Mouse (Mus musculus): Measurements from ENCODE around the gene Dnajc6. TPM values are rescaled to one million over a fixed set of nuclear protein-coding genes. Genes with fewer than 3 reads are reported as not detected.

Dnajc6 gene
- polyA plus RNA-seq, 1 experiment = 109 TPM

- Histone ChIP-seq H3K4me3 (replicated peaks; ENCODE audit: insufficient read depth, low read depth, low read length) (no peak overlapping the region), H3K27me3 (ENCODE audit: control insufficient read depth, insufficient read depth, low read length) (no peaks in the 10 kb centered on the region), H3K4me1 (ENCODE audit: control insufficient read depth, insufficient read depth, low read length) (no peaks in the 10 kb centered on the region), H3K27ac (ENCODE audit: insufficient read depth, low read length) (no peak overlapping the region)
- TF ChIP-seq POLR2A (IDR thresholded peaks at IDR 0.05; ENCODE audit: borderline replicate concordance, insufficient read depth, low read length) = no peak
- TF ChIP-seq CTCF (IDR thresholded peaks at IDR 0.05; ENCODE audit: borderline replicate concordance, insufficient read depth, low read depth, low read length) = no peak
- no peak for DNase-seq
- WGBS = 35% methylated on average over 4 of the region's 4 CpGs
Observed at GRCm38 (mm10) chr4:101675726-101676125, 179.3 kb downstream of the Dnajc6 start.

GRCm38 (mm10) chr4:101682620-101683019 is 186.2 kb downstream of the Dnajc6 start:
- H3K4me1 ChIP-seq (ENCODE audit: control insufficient read depth, insufficient read depth, low read length) = no peaks in the 10 kb centered on the region
- no peak for DNase-seq
- WGBS = 86% methylated on average over 4 of the region's 4 CpGs
- no peak overlapping the region for H3K27ac ChIP-seq (ENCODE audit: insufficient read depth, low read length)
- no peaks in the 10 kb centered on the region for H3K27me3 ChIP-seq (ENCODE audit: control insufficient read depth, insufficient read depth, low read length)
- no peak overlapping the region for H3K4me3 ChIP-seq (replicated peaks; ENCODE audit: insufficient read depth, low read depth, low read length)
- TF ChIP-seq CTCF (IDR thresholded peaks at IDR 0.05; ENCODE audit: borderline replicate concordance, insufficient read depth, low read depth, low read length) = no peak
- TF ChIP-seq POLR2A (IDR thresholded peaks at IDR 0.05; ENCODE audit: borderline replicate concordance, insufficient read depth, low read length) = no peak

GRCm38 (mm10) chr4:101683086-101683485 is 186.6 kb downstream of the Dnajc6 start:
- Histone ChIP-seq H3K4me1 (ENCODE audit: control insufficient read depth, insufficient read depth, low read length) (no peaks in the 10 kb centered on the region), H3K4me3 (replicated peaks; ENCODE audit: insufficient read depth, low read depth, low read length) (no peak overlapping the region), H3K27ac (ENCODE audit: insufficient read depth, low read length) (no peak overlapping the region), H3K27me3 (ENCODE audit: control insufficient read depth, insufficient read depth, low read length) (no peaks in the 10 kb centered on the region)
- 81% methylated on average over 3 of the region's 3 CpGs for WGBS
- no peak for DNase-seq
- no peak for TF ChIP-seq POLR2A (IDR thresholded peaks at IDR 0.05; ENCODE audit: borderline replicate concordance, insufficient read depth, low read length)
- no peak for TF ChIP-seq CTCF (IDR thresholded peaks at IDR 0.05; ENCODE audit: borderline replicate concordance, insufficient read depth, low read depth, low read length)

- Histone ChIP-seq H3K4me3 (replicated peaks; ENCODE audit: insufficient read depth, low read depth, low read length) (no peak overlapping the region), H3K27me3 (ENCODE audit: control insufficient read depth, insufficient read depth, low read length) (no peaks in the 10 kb centered on the region), H3K4me1 (ENCODE audit: control insufficient read depth, insufficient read depth, low read length) (no peaks in the 10 kb centered on the region), H3K27ac (ENCODE audit: insufficient read depth, low read length) (no peak overlapping the region)
- 94% methylated on average over 3 of the region's 3 CpGs for WGBS
- no peak for DNase-seq
- TF ChIP-seq CTCF (IDR thresholded peaks at IDR 0.05; ENCODE audit: borderline replicate concordance, insufficient read depth, low read depth, low read length) (no peak), POLR2A (IDR thresholded peaks at IDR 0.05; ENCODE audit: borderline replicate concordance, insufficient read depth, low read length) (no peak)
Observed at GRCm38 (mm10) chr4:101684821-101685220, 188.4 kb downstream of the Dnajc6 start.

GRCm38 (mm10) chr4:101686227-101686810 is 189.9 kb downstream of the Dnajc6 start:
- Histone ChIP-seq H3K4me1 (ENCODE audit: control insufficient read depth, insufficient read depth, low read length) (no peaks in the 10 kb centered on the region), H3K27me3 (ENCODE audit: control insufficient read depth, insufficient read depth, low read length) (no peaks in the 10 kb centered on the region), H3K4me3 (replicated peaks; ENCODE audit: insufficient read depth, low read depth, low read length) (no peak overlapping the region), H3K27ac (ENCODE audit: insufficient read depth, low read length) (no peak overlapping the region)
- no peak for DNase-seq
- TF ChIP-seq CTCF (IDR thresholded peaks at IDR 0.05; ENCODE audit: borderline replicate concordance, insufficient read depth, low read depth, low read length) (no peak), POLR2A (IDR thresholded peaks at IDR 0.05; ENCODE audit: borderline replicate concordance, insufficient read depth, low read length) (no peak)
- WGBS = 84% methylated on average over 13 of the region's 13 CpGs

GRCm38 (mm10) chr4:101689241-101689640 is 192.8 kb downstream of the Dnajc6 start:
- Histone ChIP-seq H3K27me3 (ENCODE audit: control insufficient read depth, insufficient read depth, low read length) (no peaks in the 10 kb centered on the region), H3K27ac (ENCODE audit: insufficient read depth, low read length) (no peak overlapping the region), H3K4me1 (ENCODE audit: control insufficient read depth, insufficient read depth, low read length) (no peaks in the 10 kb centered on the region), H3K4me3 (replicated peaks; ENCODE audit: insufficient read depth, low read depth, low read length) (no peak overlapping the region)
- TF ChIP-seq POLR2A (IDR thresholded peaks at IDR 0.05; ENCODE audit: borderline replicate concordance, insufficient read depth, low read length) = no peak
- TF ChIP-seq CTCF (IDR thresholded peaks at IDR 0.05; ENCODE audit: borderline replicate concordance, insufficient read depth, low read depth, low read length) = no peak
- no peak for DNase-seq
- WGBS = 96% methylated on average over 4 of the region's 4 CpGs

GRCm38 (mm10) chr4:101689645-101690044 is 193.2 kb downstream of the Dnajc6 start:
- no peaks in the 10 kb centered on the region for H3K27me3 ChIP-seq (ENCODE audit: control insufficient read depth, insufficient read depth, low read length)
- H3K27ac ChIP-seq (ENCODE audit: insufficient read depth, low read length) = no peak overlapping the region
- no peak overlapping the region for H3K4me3 ChIP-seq (replicated peaks; ENCODE audit: insufficient read depth, low read depth, low read length)
- TF ChIP-seq POLR2A (IDR thresholded peaks at IDR 0.05; ENCODE audit: borderline replicate concordance, insufficient read depth, low read length) = no peak
- no peak for TF ChIP-seq CTCF (IDR thresholded peaks at IDR 0.05; ENCODE audit: borderline replicate concordance, insufficient read depth, low read depth, low read length)
- no peak for DNase-seq
- H3K4me1 ChIP-seq (ENCODE audit: control insufficient read depth, insufficient read depth, low read length) = no peaks in the 10 kb centered on the region
- 80% methylated on average over 5 of the region's 5 CpGs for WGBS

Other genes starting within 250 kb of the Dnajc6 start
- gene Jak1, start 231.4 kb upstream of the Dnajc6 start, polyA plus RNA-seq (2012; rRNA removed) = 72.2 and 76.8 TPM in 2 replicates
- gene Ak4, start 77.4 kb upstream of the Dnajc6 start, polyA plus RNA-seq (2012; rRNA removed) = 56.6 and 76.5 TPM in 2 replicates
- gene Leprot, start 151.1 kb downstream of the Dnajc6 start, polyA plus RNA-seq (2012; rRNA removed) = 30.7 and 33.3 TPM in 2 replicates
- 0.79 and 1.1 TPM in 2 replicates for gene Lepr, start 220.8 kb downstream of the Dnajc6 start, polyA plus RNA-seq (2012; rRNA removed)

Measured in cerebellum, adult 2 months (tissue).